Mouse (Mus musculus): ENCODE data around the gene Sik1. TPM values are rescaled to one million over a fixed set of nuclear protein-coding genes. Genes with fewer than 3 reads are reported as not detected.
A peak's percentile ranks its signal among the peaks of the same experiment; 100 is the strongest.

Gene Sik1
- polyA plus RNA-seq, 2 experiments, result 19.9 to 26.9 TPM

GRCm38 (mm10) chr17:31826669-31827068 lies 28.9 kb downstream of the Sik1 start:
- peaks cover 30% of the 10 kb centered on the region for H3K4me1 ChIP-seq (ENCODE audit: control insufficient read depth, insufficient read depth, low read length)
- H3K36me3 ChIP-seq (ENCODE audit: control insufficient read depth, insufficient read depth, low read length), result no peaks in the 10 kb centered on the region
- H3K4me3 ChIP-seq (replicated peaks; ENCODE audit: low read length), result no peak overlapping the region
- DNase-seq (ENCODE audit: low spot score), result peak; percentile 62
- no peaks in the 10 kb centered on the region for H3K27me3 ChIP-seq (ENCODE audit: control insufficient read depth, insufficient read depth, low read length)
- no peak overlapping the region for H3K9ac ChIP-seq (ENCODE audit: low read depth, low read length, severe bottlenecking)
- TF ChIP-seq POLR2A (IDR thresholded peaks at IDR 0.05; ENCODE audit: borderline replicate concordance, extremely low read depth, insufficient read depth, insufficient read length), result no peak
- 35% methylated on average over 6 of the region's 6 CpGs for WGBS
- ATAC-seq (ENCODE audit: low FRiP score, low read depth), result no peak
- H3K9me3 ChIP-seq (ENCODE audit: control insufficient read depth, low read length), result no peaks in the 10 kb centered on the region
- H3K27ac ChIP-seq (replicated peaks; ENCODE audit: low read depth, low read length), result peak overlapping the region; percentile 68; the same call in 1 of the 2 replicates
- no peak overlapping the region for H3K4me2 ChIP-seq (replicated peaks; ENCODE audit: low read depth, low read length, severe bottlenecking)

- DNase-seq (ENCODE audit: low spot score) (no peak), ATAC-seq (ENCODE audit: low FRiP score, low read depth) (no peak)
- no peaks in the 10 kb centered on the region for H3K27me3 ChIP-seq (ENCODE audit: control insufficient read depth, insufficient read depth, low read length)
- no peaks in the 10 kb centered on the region for H3K9me3 ChIP-seq (ENCODE audit: control insufficient read depth, low read length)
- no peak for TF ChIP-seq POLR2A (IDR thresholded peaks at IDR 0.05; ENCODE audit: borderline replicate concordance, extremely low read depth, insufficient read depth, insufficient read length)
- H3K4me2 ChIP-seq (replicated peaks; ENCODE audit: low read depth, low read length, severe bottlenecking), result no peak overlapping the region
- H3K4me1 ChIP-seq (ENCODE audit: control insufficient read depth, insufficient read depth, low read length), result peaks cover 24% of the 10 kb centered on the region
- H3K36me3 ChIP-seq (ENCODE audit: control insufficient read depth, insufficient read depth, low read length), result no peaks in the 10 kb centered on the region
- H3K27ac ChIP-seq (replicated peaks; ENCODE audit: low read depth, low read length), result no peak overlapping the region
- no peak overlapping the region for H3K9ac ChIP-seq (ENCODE audit: low read depth, low read length, severe bottlenecking)
- H3K4me3 ChIP-seq (replicated peaks; ENCODE audit: low read length), result no peak overlapping the region
- WGBS, result 91% methylated on average over 9 of the region's 9 CpGs
Observed at GRCm38 (mm10) chr17:31825678-31826077, 29.9 kb downstream of the Sik1 start.

- no peaks in the 10 kb centered on the region for H3K27me3 ChIP-seq (ENCODE audit: control insufficient read depth, insufficient read depth, low read length)
- DNase-seq (ENCODE audit: low spot score) (no peak), ATAC-seq (ENCODE audit: low FRiP score, low read depth) (no peak)
- 84% methylated on average over 7 of the region's 7 CpGs for WGBS
- no peak for TF ChIP-seq POLR2A (IDR thresholded peaks at IDR 0.05; ENCODE audit: borderline replicate concordance, extremely low read depth, insufficient read depth, insufficient read length)
- no peak overlapping the region for H3K27ac ChIP-seq (replicated peaks; ENCODE audit: low read depth, low read length)
- H3K9me3 ChIP-seq (ENCODE audit: control insufficient read depth, low read length), result no peaks in the 10 kb centered on the region
- H3K4me3 ChIP-seq (replicated peaks; ENCODE audit: low read length), result no peak overlapping the region
- H3K4me1 ChIP-seq (ENCODE audit: control insufficient read depth, insufficient read depth, low read length), result peaks cover 24% of the 10 kb centered on the region
- no peaks in the 10 kb centered on the region for H3K36me3 ChIP-seq (ENCODE audit: control insufficient read depth, insufficient read depth, low read length)
- no peak overlapping the region for H3K9ac ChIP-seq (ENCODE audit: low read depth, low read length, severe bottlenecking)
- H3K4me2 ChIP-seq (replicated peaks; ENCODE audit: low read depth, low read length, severe bottlenecking), result no peak overlapping the region
Observed at GRCm38 (mm10) chr17:31824812-31825211, 30.8 kb downstream of the Sik1 start.

- TF ChIP-seq POLR2A (IDR thresholded peaks at IDR 0.05; ENCODE audit: borderline replicate concordance, extremely low read depth, insufficient read depth, insufficient read length), result no peak
- Histone ChIP-seq H3K27me3 (ENCODE audit: control insufficient read depth, insufficient read depth, low read length) (no peaks in the 10 kb centered on the region), H3K4me1 (ENCODE audit: control insufficient read depth, insufficient read depth, low read length) (peaks cover 1% of the 10 kb centered on the region), H3K9me3 (ENCODE audit: control insufficient read depth, low read length) (no peaks in the 10 kb centered on the region), H3K4me2 (replicated peaks; ENCODE audit: low read depth, low read length, severe bottlenecking) (no peak overlapping the region), H3K36me3 (ENCODE audit: control insufficient read depth, insufficient read depth, low read length) (no peaks in the 10 kb centered on the region), H3K9ac (ENCODE audit: low read depth, low read length, severe bottlenecking) (no peak overlapping the region), H3K4me3 (replicated peaks; ENCODE audit: low read length) (no peak overlapping the region), H3K27ac (replicated peaks; ENCODE audit: low read depth, low read length) (no peak overlapping the region)
- no peak for DNase-seq (ENCODE audit: low spot score)
- WGBS, result 40% methylated on average over 13 of the region's 13 CpGs
- no peak for ATAC-seq (ENCODE audit: low FRiP score, low read depth)
Observed at GRCm38 (mm10) chr17:31821136-31821933, 34.3 kb downstream of the Sik1 start.

- 57% methylated on average over 4 of the region's 4 CpGs for WGBS
- no peak overlapping the region for H3K4me2 ChIP-seq (replicated peaks; ENCODE audit: low read depth, low read length, severe bottlenecking)
- no peak overlapping the region for H3K4me3 ChIP-seq (replicated peaks; ENCODE audit: low read length)
- H3K27ac ChIP-seq (replicated peaks; ENCODE audit: low read depth, low read length), result no peak overlapping the region
- ATAC-seq (ENCODE audit: low FRiP score, low read depth) (no peak), DNase-seq (ENCODE audit: low spot score) (no peak)
- H3K9ac ChIP-seq (ENCODE audit: low read depth, low read length, severe bottlenecking), result no peak overlapping the region
- H3K36me3 ChIP-seq (ENCODE audit: control insufficient read depth, insufficient read depth, low read length), result no peaks in the 10 kb centered on the region
- no peak for TF ChIP-seq POLR2A (IDR thresholded peaks at IDR 0.05; ENCODE audit: borderline replicate concordance, extremely low read depth, insufficient read depth, insufficient read length)
- H3K27me3 ChIP-seq (ENCODE audit: control insufficient read depth, insufficient read depth, low read length), result no peaks in the 10 kb centered on the region
- no peaks in the 10 kb centered on the region for H3K9me3 ChIP-seq (ENCODE audit: control insufficient read depth, low read length)
- H3K4me1 ChIP-seq (ENCODE audit: control insufficient read depth, insufficient read depth, low read length), result no peaks in the 10 kb centered on the region
Observed at GRCm38 (mm10) chr17:31820099-31820846, 35.3 kb downstream of the Sik1 start.

Measured in limb, embryonic 14.5 days (tissue).